Mouse (Mus musculus) gonadal fat pad, adult 2 months (tissue): ENCODE data around the gene Fam131a. TPM values are rescaled to one million over a fixed set of nuclear protein-coding genes. Genes with fewer than 3 reads are reported as not detected.

Source experiments
- DNase-seq: peaks from one replicate; pipeline ENCODE4 v3.0.0-alpha.2; 2012; ENCODE audit warnings: low read depth
- polyA plus RNA-seq: library from polyadenylated mRNA; depleted of rRNA; stranded (reverse); fragments of >200 nt; gene quantifications from 2 replicates; pipeline ENCODE4 v1.2.3, GENCODE M21; 2012; rRNA removed

Gene Fam131a
- polyA plus RNA-seq, 1 experiment, result 11.8 TPM

GRCm38 (mm10) chr16:20739845-20740244 lies 46.8 kb downstream of the Fam131a start:
- no peak for DNase-seq

GRCm38 (mm10) chr16:20746641-20747040 lies 53.6 kb downstream of the Fam131a start:
- peak; percentile 34 for DNase-seq

GRCm38 (mm10) chr16:20750518-20750917 lies 57.5 kb downstream of the Fam131a start:
- no peak for DNase-seq

Other genes starting within 250 kb of the Fam131a start
- 32.6 and 36.2 TPM in 2 replicates for gene Eif2b5, start 194.4 kb upstream of the Fam131a start, polyA plus RNA-seq
- 23.2 and 39.0 TPM in 2 replicates for gene Dvl3, start 176.3 kb upstream of the Fam131a start, polyA plus RNA-seq
- 328 and 405 TPM in 2 replicates for gene Ap2m1, start 157.8 kb upstream of the Fam131a start, polyA plus RNA-seq
- gene Abcf3, start 144.7 kb upstream of the Fam131a start, polyA plus RNA-seq, result 52.0 and 59.4 TPM in 2 replicates
- gene Vwa5b2, start 103.8 kb upstream of the Fam131a start, polyA plus RNA-seq, result 0.36 and 0.88 TPM in 2 replicates
- 9.4 and 16.3 TPM in 2 replicates for gene Eef1akmt4, start 81.6 kb upstream of the Fam131a start, polyA plus RNA-seq
- gene Gm49333, start 81.6 kb upstream of the Fam131a start, polyA plus RNA-seq, result 0.05 TPM in 1 of 2 replicates, not detected in the other
- gene Alg3, start 81.5 kb upstream of the Fam131a start, polyA plus RNA-seq, result 19.7 and 22.4 TPM in 2 replicates
- 2.9 and 3.6 TPM in 2 replicates for gene Camk2n2, start 72.0 kb upstream of the Fam131a start, polyA plus RNA-seq
- 0.18 and 0.32 TPM in 2 replicates for gene Ece2, start 63.4 kb upstream of the Fam131a start, polyA plus RNA-seq
- gene Psmd2, start 41.6 kb upstream of the Fam131a start, polyA plus RNA-seq, result 110 and 118 TPM in 2 replicates
- gene Eif4g1, start 24.9 kb upstream of the Fam131a start, polyA plus RNA-seq, result 338 and 402 TPM in 2 replicates
- gene Polr2h, start 24.4 kb downstream of the Fam131a start, polyA plus RNA-seq, result 19.2 and 21.3 TPM in 2 replicates
- 17.3 and 19.3 TPM in 2 replicates for gene Clcn2, start 24.5 kb downstream of the Fam131a start, polyA plus RNA-seq
- 19.8 and 20.2 TPM in 2 replicates for gene Chrd, start 39.9 kb downstream of the Fam131a start, polyA plus RNA-seq
- 4.1 and 4.2 TPM in 2 replicates for gene Thpo, start 41.3 kb downstream of the Fam131a start, polyA plus RNA-seq